Mouse (Mus musculus) kidney, postnatal 0 days (tissue): ENCODE data around the gene Pbrm1. TPM values are rescaled to one million over a fixed set of nuclear protein-coding genes. Genes with fewer than 3 reads are reported as not detected.

Source experiments
- ATAC-seq: fragments of 200-750 bp; cut with Nextera tagmentation; replicated peaks from 2 replicates; pipeline ENCODE4 v1.8.0; 2017; ENCODE audit warnings: low read depth, moderate number of reproducible peaks, moderate TSS enrichment, moderate library complexity; ENCODE audit not compliant: low FRiP score
- DNase-seq: peaks from one replicate; pipeline ENCODE4 v3.0.0-alpha.2; 2016; ENCODE audit warnings: low spot score
- H3K27ac ChIP-seq: fragments of 300-500 bp; sonication (generic); 2 replicates; pipeline ENCODE4 v1.5.1; 2014; ENCODE audit warnings: mild to moderate bottlenecking
- H3K27me3 ChIP-seq: fragments of 300-500 bp; sonication (generic); 2 replicates; pipeline ENCODE4 v1.6.1; 2014; ENCODE audit warnings: low read length, mixed read lengths; ENCODE audit not compliant: insufficient read depth
- H3K36me3 ChIP-seq: fragments of 300-500 bp; sonication (generic); 2 replicates; pipeline ENCODE4 v1.6.1; 2014; ENCODE audit warnings: low read length, mixed read lengths; ENCODE audit not compliant: insufficient read depth
- H3K4me1 ChIP-seq: fragments of 300-500 bp; sonication (generic); replicated peaks from 2 replicates; pipeline ENCODE4 v1.6.1; 2014; ENCODE audit warnings: antibody characterized with exemption, low read length, mixed read lengths; ENCODE audit not compliant: insufficient read depth
- H3K4me2 ChIP-seq: fragments of 300-500 bp; sonication (generic); 2 replicates; pipeline ENCODE4 v1.6.1; 2014; ENCODE audit warnings: mild to moderate bottlenecking, low read length, moderate library complexity, mixed read lengths
- H3K4me3 ChIP-seq: fragments of 300-500 bp; sonication (generic); replicated peaks from 2 replicates; pipeline ENCODE4 v1.5.1; 2014; ENCODE audit warnings: low read depth, low read length
- H3K9ac ChIP-seq: fragments of 300-500 bp; sonication (generic); 2 replicates; pipeline ENCODE4 v1.6.1; 2014; ENCODE audit warnings: low read depth, low read length
- H3K9me3 ChIP-seq: fragments of 300-500 bp; sonication (generic); replicated peaks from 2 replicates; pipeline ENCODE4 v1.6.1; 2016; ENCODE audit warnings: low read length, inconsistent platforms, mixed read lengths
- CTCF ChIP-seq: IDR thresholded peaks from 2 replicates; pipeline ENCODE4 v1.5.1; 2016; ENCODE audit warnings: antibody characterized with exemption, low read depth, mild to moderate bottlenecking, moderate library complexity
- WGBS: fragments of 180-500 bp; shearing (Covaris S2); extraction: QIAGEN DNeasy Blood & Tissue Kit; methylation state at CpG from one replicate; pipeline ENCODE4 v1.1.7; 2014; 5-methylcytosine and 5-hydroxymethylcytosine counted together
- polyA plus RNA-seq: library from polyadenylated mRNA; unstranded; fragments of >200 nt; fragmentation: Nextera tagmentation; extraction: Ambion mirVana; gene quantifications from 2 replicates; pipeline ENCODE4 v1.2.1, GENCODE M21; 2015

Gene Pbrm1
- polyA plus RNA-seq, 1 experiment from 2014 or later = 67.3 TPM

- Histone ChIP-seq H3K4me2 (peak overlapping the region; percentile 64), H3K36me3 (peaks cover 32% of the 10 kb centered on the region), H3K27me3 (no peaks in the 10 kb centered on the region), H3K4me3 (peak overlapping the region; percentile 64), H3K9ac (peak overlapping the region; percentile 89), H3K27ac (no peak overlapping the region), H3K4me1 (0 out of 2 replicates have a peak, but pooled peaks cover 7% of the 10 kb centered on the region), H3K9me3 (no peaks in the 10 kb centered on the region)
- peak; percentile 45 for TF ChIP-seq CTCF
- 0% methylated on average over 2 of the region's 2 CpGs for WGBS
- no peak for ATAC-seq
- DNase-seq = peak; percentile 60
Measured at GRCm38 (mm10) chr14:31017854-31018253, 1.1 kb upstream of the Pbrm1 start.

- H3K36me3 ChIP-seq = peaks cover 23% of the 10 kb centered on the region
- peak; percentile 94 for ATAC-seq
- H3K27me3 ChIP-seq = no peaks in the 10 kb centered on the region
- peak; percentile 86 for DNase-seq
- peak overlapping the region; percentile 64 for H3K4me3 ChIP-seq
- peak overlapping the region; percentile 89 for H3K9ac ChIP-seq
- H3K9me3 ChIP-seq = no peaks in the 10 kb centered on the region
- 0 out of 2 replicates have a peak, but pooled peaks cover 7% of the 10 kb centered on the region for H3K4me1 ChIP-seq
- no peak for TF ChIP-seq CTCF
- 2% methylated on average over 49 of the region's 56 CpGs for WGBS
- H3K4me2 ChIP-seq = peak overlapping the region; percentile 52
- peak overlapping the region; percentile 99 for H3K27ac ChIP-seq
Measured at GRCm38 (mm10) chr14:31019331-31020205, 630 bp downstream of the Pbrm1 start.

GRCm38 (mm10) chr14:31022579-31022978 lies 3.6 kb downstream of the Pbrm1 start:
- Histone ChIP-seq H3K9ac (no peak overlapping the region), H3K27ac (no peak overlapping the region), H3K27me3 (no peaks in the 10 kb centered on the region), H3K4me3 (no peak overlapping the region), H3K36me3 (peaks cover 24% of the 10 kb centered on the region), H3K4me1 (0 out of 2 replicates have a peak, but pooled peaks cover under 1% of the 10 kb centered on the region), H3K4me2 (no peak overlapping the region), H3K9me3 (no peaks in the 10 kb centered on the region)
- 15% methylated on average over 1 of the region's 1 CpGs for WGBS
- ATAC-seq = no peak
- no peak for TF ChIP-seq CTCF
- DNase-seq = peak; percentile 9

- no peak for ATAC-seq
- H3K27me3 ChIP-seq = no peaks in the 10 kb centered on the region
- TF ChIP-seq CTCF = peak; percentile 56
- peaks cover 36% of the 10 kb centered on the region for H3K36me3 ChIP-seq
- H3K4me2 ChIP-seq = no peak overlapping the region
- 77% methylated on average over 3 of the region's 3 CpGs for WGBS
- H3K9ac ChIP-seq = no peak overlapping the region
- H3K4me1 ChIP-seq = no peaks in the 10 kb centered on the region
- no peak overlapping the region for H3K4me3 ChIP-seq
- no peaks in the 10 kb centered on the region for H3K9me3 ChIP-seq
- no peak for DNase-seq
- no peak overlapping the region for H3K27ac ChIP-seq
Measured at GRCm38 (mm10) chr14:31025785-31026184, 6.8 kb downstream of the Pbrm1 start.

GRCm38 (mm10) chr14:31045296-31045695 lies 26.4 kb downstream of the Pbrm1 start:
- DNase-seq (no peak), ATAC-seq (no peak)
- no peak for TF ChIP-seq CTCF
- no peak overlapping the region for H3K27ac ChIP-seq
- no peaks in the 10 kb centered on the region for H3K27me3 ChIP-seq
- WGBS = 97% methylated on average over 5 of the region's 5 CpGs
- H3K9ac ChIP-seq = no peak overlapping the region
- no peaks in the 10 kb centered on the region for H3K9me3 ChIP-seq
- no peaks in the 10 kb centered on the region for H3K4me1 ChIP-seq
- H3K36me3 ChIP-seq = peaks cover 47% of the 10 kb centered on the region
- no peak overlapping the region for H3K4me2 ChIP-seq
- no peak overlapping the region for H3K4me3 ChIP-seq

GRCm38 (mm10) chr14:31045817-31046216 lies 26.9 kb downstream of the Pbrm1 start:
- peaks cover 50% of the 10 kb centered on the region for H3K36me3 ChIP-seq
- H3K27ac ChIP-seq = no peak overlapping the region
- ATAC-seq = no peak
- H3K4me2 ChIP-seq = no peak overlapping the region
- no peaks in the 10 kb centered on the region for H3K27me3 ChIP-seq
- no peak for TF ChIP-seq CTCF
- no peak overlapping the region for H3K4me3 ChIP-seq
- H3K9me3 ChIP-seq = no peaks in the 10 kb centered on the region
- DNase-seq = no peak
- no peaks in the 10 kb centered on the region for H3K4me1 ChIP-seq
- H3K9ac ChIP-seq = no peak overlapping the region
- 100% methylated on average over 1 of the region's 1 CpGs for WGBS
